Mouse (Mus musculus) R1 (cell line): ENCODE data around the gene Spint4.
"Not testable (repeated sequence)": the region's sequence is repeated elsewhere in the genome, so short reads cannot be mapped to it uniquely, and the experiment has no call there.

ENCODE experiments used
- DNase-seq: peaks from one replicate; pipeline ENCODE4 v3.0.0-alpha.2; 2018; ENCODE audit warnings: low read depth, low spot score

Spint4 gene

DNA sequence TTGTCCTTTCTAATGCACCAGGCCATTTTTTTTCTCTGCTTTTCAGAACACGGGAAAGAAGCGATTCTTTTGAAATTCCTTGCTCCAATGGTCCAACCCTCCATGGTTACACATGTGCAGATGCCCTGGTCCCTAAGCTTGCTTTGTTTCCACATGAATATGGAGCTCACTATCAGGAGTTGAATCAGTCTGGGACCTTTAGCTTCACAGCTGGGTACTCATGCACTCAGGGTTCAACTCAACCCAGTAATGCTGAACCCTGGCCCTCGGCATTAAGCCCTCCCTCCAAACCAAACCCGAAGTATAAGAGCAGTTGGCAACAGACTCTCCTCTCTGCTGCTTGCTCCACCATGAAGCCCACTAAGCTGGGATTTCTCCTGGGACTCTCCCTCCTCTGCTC, at the start of gene Spint4:
Spint4 (plus strand) TSS at position 301 of the 400 bp plus-strand sequence.
- peak; percentile 31 for DNase-seq

DNA sequence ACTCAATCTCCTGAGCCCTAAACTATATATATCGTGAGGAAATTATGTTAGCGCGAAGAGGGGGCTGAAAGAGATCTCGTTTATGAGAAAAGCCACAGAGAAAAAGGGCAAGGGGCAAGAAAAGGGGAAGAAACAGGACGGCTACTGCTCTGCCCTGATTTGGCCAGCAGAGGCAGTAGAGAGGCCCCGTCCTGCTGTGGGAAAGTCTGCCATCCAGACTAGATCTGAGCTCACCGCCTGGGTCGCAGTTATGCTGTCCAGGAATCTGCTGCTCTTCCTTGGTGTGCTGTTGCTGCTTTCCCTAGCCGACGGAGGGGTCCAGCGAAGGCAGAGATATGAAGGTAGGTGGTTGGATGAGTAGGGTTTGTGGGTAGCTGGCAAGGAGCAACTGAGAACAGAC, 42.4 kb upstream of the Spint4 start, which contains the start of gene Wfdc10:
Wfdc10 (plus strand) TSS at position 189 of the 400 bp plus-strand sequence.
- peak; percentile 81 for DNase-seq

DNA sequence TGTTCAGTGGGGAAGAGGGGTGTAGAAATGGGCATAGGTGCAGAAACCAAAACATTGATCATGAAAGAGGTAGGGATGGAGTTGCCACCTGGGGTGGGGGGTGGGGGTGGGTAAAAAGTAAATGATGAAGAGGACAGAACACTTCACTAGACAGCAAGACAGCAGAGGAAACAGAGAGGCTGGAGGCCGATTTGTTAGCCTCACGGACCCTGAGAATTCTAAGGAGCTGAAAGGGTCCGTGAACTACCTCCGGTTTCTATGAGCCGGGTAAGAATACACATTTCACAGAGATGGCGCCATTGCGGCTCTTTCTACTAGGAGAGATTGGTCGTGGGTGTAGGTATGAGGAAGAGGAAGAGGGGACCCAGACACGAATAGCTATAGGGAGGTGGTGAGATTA, 41.8 kb upstream of the Spint4 start, which contains the start of gene Wfdc9:
Wfdc9 (minus strand) TSS at position 101 of the 400 bp plus-strand sequence.
- DNase-seq = no peak

DNA sequence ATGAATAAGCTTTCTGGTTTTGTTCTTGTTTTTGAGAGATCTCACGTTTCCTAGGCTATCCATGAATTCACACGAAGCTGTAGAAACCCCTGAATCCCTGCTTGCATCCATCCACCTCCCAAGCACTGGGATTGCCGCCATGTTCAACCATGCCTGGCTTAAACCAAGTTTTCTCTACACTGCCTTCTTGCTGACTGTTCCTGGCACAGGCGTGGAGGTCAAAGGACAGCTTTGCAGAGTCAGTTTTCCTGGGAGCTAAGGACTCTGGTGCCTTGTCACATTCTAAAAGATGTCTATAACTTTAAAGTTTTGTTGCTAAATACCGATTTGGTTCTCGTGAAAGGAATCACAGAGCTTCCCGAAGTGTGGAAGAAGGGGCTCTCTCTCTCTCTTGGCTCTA, 33.5 kb upstream of the Spint4 start:
- no peak for DNase-seq

DNA sequence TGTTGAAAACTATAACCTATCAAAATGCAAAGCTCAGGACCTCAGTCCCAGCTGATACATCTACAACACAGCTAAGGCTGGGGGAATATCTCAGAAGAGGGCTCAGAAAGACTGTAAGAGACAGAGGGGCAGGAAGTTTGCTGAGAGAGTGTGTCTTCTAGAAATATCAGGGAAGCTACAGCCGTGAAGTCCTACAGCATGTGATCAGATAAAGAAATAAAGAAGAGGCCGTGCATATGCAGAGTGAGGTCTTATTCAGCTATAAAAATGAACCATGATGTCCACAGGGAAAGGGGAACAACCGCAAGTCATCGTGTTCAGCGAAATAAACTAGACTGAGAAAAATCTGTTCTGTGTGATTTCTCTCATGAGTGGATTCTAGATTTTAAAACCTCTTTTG, 28.0 kb upstream of the Spint4 start:
- no peak for DNase-seq

DNA sequence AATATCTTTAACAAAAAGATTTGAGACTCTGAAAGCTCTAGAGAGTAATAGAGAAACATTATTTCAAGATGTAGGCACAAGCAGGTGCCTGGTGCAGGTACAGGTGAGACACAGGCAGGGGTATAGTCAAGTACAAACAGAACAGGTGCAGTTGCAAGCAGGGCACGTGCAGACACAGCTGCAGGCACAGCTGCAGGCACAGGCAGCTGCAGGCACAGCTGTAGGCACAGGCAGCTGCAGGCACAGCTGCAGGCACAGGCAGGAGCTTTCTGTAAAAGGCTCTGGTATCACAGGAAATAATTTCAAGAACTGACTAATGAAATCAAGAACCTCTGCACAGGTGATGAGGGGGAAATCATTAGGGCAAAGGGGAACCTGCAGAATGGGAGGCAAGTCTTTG, 27.4 kb upstream of the Spint4 start:
- no peak for DNase-seq

DNA sequence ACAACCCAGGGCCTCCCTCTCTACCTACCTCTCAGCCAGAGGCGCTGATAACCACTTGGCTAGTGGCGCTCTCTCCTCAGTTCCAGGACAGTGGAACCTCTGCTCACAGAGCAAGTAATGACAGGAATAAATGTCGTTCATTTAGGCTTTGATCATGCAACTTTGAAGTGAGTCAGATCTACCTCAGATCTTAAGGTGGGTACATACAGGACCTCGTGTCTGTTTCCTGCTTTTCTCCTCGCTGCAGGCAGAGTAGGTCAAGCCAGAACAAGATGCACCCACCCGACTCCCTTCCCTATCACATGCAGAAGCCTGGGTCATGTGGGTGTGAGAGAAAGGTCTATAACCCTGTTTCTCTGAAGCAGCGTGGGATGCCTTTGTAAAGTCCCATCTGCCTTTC, 24.3 kb upstream of the Spint4 start, which contains the start of gene Wfdc11:
Wfdc11 (minus strand) TSS at position 101 of the 400 bp plus-strand sequence.
- no peak for DNase-seq

DNA sequence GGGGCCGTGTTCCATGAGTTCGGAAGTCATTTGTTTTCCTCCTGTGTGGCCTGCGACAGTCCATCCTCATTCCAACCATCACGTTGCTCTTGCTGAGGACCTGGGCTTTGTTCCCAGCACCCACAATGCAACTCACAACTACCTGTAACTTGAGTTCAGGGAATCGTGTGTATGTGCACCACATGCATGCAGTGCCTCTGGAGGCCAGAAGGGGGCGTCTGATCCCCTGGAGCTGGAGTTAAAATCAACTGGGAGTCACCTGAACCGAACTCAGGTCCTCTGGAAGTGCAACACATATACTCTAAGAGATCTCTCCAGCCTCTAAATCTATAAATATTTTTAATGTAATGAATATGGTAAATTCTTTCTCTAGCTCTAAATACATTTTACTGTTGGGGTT, 22.2 kb upstream of the Spint4 start:
- DNase-seq = peak; percentile 64

DNA sequence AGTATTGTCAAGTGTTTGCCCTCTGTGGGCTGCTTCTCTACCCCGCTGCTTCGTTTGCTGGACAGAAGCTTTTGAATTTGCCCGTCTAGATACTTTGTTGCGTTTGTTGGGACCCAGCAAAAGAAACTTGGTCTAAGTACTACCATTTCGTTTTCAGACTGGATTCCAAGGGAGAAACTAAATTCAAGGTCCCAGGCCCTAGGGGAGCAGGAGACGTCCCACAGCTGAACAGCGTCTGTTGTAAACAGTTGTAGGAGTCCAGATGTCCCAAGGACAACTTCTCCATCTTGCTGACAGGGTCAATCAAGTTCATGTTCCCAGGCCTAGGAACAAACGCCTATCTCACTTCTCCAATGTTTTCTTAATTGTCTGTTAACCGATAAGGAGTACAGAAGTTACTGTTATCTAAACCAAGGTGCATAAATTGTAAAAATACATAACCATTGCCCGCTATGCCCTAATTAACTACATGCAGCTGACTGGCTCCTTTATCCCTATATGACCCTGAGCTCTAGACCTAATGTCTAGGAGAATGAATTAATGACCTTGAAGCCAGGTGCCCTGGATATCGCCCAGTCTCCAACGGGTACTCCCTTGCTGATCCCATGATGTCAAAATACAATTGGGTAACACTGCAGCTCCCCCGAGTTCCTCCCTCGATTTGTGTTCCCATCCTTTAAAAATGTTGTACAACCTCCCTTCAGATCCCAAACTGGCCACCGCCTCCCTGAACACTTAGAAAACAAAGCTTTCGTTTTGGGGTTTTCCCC, 21.2 kb upstream of the Spint4 start:
- DNase-seq = no peak

DNA sequence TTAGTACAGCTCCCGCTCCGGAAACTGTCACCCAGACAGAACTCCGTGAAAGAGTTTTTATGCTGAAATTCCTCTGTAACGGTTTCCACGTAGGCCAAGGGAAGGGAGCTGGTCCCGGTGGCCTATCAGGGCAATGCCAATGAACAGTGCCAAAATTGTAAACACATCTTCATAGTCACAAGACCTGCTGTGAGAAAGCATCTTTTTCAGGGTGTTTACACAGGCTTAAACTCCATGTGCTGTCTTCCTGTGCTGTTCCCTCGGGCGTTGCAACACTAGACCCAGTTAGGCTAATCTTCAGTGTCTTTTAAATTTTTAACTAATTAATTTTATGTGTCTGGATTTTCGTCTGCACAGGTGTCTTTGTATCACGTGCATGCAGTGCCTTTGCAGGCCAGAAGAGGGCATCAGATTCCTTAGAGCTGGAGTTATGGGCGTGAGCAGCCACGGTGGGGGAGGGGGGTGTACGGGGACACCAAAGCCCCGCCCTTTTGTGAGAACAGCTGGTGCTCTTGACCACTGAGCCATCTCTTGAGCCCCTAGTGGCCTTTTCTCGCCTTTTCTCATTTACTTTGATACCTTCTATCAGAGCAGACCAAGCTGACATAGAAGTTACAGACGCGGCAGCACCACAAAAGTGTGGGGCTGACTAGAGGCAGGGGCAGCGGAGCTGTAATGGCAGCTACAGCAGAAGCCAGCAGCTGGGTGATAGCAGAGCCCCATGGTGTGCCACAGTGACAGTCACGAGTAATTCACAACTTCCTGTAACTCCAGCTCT, 19.3 kb upstream of the Spint4 start:
- DNase-seq = peak; percentile 82

DNA sequence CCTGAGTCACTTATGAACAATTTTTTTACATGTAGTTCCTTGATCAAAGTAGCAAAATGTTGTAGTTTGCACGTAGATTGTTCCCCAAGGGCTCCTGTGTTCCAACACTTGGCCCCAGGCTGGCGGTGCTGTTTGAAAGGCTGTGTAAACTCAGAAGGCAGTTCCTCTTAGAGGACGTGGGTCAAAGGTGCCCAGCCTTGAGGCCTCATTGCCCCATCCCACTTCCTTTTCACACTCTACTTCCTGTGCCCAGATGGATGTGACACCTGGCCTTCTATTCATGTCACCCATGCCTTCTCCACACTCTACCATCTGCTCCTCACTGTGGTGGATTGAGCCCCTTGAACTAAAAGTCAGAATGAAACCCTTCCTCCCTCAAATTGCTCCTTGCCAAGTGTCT, 18.4 kb upstream of the Spint4 start:
- no peak for DNase-seq

DNA sequence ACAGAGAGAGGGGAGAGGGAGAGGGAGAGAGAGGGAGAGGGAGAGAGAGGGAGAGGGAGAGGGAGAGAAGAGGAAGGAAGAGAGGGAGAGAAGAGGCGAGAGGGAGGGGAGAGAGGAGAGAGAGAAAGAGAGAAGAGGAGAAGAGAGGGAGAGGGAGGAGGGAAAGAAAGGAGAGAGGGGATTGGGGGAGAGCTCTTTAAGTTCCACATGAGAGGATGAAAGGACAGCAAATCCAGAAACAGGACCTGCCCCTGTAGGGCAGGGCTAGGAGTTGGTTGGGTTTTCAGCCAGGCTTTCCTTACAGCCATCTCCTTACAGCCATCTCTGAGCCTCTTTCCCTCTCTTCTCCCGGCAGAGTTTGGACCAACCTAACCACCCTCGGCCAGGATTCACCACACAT, 13.5 kb upstream of the Spint4 start, which contains the start of gene Wfdc13:
Wfdc13 (plus strand) TSS at position 301 of the 400 bp plus-strand sequence.
- DNase-seq = no peak

DNA sequence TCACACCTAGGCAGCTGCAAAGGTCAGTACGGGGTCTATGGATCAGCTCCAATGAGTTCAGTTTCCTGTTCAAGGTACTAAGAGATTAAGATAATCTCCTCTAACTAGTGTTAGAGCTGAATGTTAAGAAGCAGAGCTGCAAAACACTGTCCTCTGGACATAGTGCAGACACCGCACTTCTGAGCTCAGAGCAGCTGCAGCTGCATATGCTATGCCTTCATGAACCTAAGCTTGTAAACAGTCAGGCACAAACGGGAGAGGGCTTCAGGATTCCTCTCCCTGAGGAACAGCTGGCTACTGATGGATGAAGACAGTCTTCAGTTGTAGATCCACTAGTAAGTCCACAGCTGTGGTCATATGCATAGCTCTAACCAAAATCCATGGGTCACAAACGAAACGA, 2.7 kb downstream of the Spint4 start:
- no peak for DNase-seq

DNA sequence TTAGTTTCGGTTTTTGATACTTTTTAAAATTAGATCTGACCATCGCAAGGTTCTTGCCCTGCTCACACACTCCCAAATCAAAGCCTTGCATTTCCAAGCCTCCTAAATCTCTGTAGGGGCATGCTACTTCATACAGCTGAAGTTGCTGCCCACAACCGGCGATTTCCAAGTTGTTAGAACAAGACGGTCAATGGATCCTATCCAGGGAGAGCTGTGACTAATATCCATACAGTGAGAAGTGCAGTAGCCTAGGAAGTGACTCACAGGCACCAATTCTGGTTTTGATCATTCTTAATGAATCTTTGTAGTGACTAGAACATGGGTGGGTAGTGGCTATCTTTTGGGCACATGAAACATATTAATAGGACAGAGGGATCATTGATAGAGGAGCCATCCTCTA, 3.5 kb downstream of the Spint4 start:
- DNase-seq = no peak

DNA sequence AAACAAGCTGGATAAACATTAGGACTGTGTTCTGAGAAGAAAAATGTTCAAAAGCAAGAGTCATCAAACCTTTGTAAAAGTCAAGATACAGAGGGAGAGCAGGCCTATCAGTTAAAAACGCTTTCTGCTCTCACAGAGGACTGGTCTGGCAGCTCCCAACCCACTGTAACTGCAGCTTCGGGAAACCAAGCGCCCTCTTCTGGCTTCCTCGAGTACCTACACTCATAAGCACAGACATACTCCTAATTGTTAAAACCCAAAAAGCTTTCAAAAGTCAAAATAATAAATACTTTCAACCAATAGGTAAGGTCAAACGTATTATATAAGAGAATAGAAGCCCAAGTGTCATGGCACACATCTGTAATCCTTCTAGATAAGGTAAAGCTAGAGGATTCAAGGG, 5.9 kb downstream of the Spint4 start:
- DNase-seq = peak; percentile 50

DNA sequence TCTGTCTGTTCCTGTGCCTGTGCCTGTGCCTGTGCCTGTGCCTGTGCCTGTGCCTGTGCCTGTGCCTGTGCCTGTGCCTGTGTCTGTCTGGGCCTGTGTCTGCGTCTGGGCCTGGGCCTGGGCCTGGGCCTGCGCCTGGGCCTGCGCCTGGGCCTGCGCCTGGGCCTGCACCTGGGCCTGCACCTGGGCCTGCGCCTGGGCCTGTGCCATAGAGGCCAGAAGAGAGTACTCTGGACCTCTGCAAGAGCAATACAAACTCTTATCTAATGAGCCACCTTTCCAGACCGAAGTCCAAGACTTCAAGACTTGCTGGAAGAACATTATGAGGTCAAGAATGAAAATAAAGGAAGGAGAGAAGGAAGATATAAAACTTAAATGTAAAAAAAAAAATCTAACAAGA, 7.0 kb downstream of the Spint4 start:
- peak; percentile 59 for DNase-seq

DNA sequence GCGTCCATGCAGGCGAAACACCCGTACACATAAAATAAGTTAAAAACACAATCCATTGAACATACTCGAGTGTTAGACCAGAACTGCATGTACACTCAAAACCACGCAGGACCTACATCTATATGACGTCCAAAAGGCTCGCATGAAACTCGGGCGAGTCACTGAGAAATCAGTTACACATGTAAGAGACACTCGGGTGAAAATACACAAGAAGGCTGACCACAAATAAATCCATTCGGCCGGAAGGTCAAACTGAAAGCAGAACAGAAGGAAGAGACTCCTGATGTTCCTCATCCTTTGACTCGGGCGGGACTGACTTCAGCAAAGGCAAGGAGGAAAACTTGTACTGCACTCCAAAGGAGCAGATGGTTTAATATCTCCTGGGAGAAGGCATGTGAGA, 7.7 kb downstream of the Spint4 start:
- peak; percentile 39 for DNase-seq

DNA sequence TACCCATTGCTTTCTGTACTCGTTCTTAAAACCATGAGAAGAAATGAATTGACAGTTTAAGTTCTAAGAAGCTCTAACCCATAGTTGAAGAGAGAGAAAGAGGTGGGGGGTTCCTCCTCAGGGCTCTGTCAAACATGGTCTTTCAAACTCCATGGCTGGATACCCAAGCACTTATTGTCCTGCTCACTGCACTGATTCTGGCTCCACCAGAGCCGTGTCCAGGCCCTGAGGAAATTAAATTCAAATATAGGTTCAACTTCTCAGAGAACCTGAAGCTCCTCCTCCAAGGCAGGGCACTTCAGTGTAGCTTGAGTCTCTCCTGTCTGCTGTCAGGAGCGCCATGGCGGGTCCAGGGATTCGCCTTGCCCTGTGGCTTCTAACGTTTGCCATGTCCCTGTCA, 16.7 kb downstream of the Spint4 start, which contains the start of gene Spint5:
Spint5 (plus strand) TSS at position 301 of the 400 bp plus-strand sequence.
- DNase-seq = no peak

DNA sequence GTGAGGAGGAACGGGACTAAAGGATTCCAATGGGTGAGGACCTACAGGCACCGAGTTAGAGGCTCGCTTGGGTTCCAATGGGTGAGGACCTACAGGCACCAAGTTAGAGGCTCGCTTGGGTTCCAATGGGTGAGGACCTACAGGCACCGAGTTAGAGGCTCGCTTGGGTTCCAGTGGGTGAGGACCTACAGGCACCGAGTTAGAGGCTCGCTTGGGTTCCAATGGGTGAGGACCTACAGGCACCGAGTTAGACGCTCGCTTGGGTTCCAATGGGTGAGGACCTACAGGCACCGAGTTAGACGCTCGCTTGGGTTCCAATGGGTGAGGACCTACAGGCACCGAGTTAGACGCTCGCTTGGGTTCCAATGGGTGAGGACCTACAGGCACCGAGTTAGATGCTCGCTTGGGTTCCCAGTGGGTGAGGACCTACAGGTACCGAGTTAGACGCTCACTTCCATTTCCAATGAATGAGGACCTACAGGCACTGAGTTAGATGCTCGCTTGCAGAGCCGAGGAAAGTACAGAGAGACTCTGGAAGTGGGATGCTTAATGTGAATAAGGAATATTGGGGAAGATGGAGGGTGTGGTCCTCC, 18.0 kb downstream of the Spint4 start:
- not testable (repeated sequence) for DNase-seq

DNA sequence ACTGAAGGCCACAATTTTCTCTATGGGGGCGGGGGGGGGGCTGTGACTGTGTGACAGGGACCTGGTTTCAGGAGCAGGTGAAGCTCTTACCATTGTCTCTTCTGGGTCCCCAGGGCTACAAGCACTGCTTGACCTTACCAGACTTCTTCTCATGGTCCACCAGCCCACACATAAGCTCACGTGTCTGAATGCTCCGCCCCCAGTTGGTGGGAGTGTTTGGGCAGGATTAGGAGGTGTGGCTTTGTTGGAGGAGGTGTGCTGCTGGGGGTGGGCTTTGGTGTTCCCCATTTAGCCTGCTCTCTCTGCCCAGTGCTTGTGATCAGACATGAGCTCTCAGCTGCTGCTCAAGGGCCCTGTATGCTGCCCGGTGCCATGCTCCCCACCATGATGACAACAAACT, 25.0 kb downstream of the Spint4 start:
- peak; percentile 74 for DNase-seq

DNA sequence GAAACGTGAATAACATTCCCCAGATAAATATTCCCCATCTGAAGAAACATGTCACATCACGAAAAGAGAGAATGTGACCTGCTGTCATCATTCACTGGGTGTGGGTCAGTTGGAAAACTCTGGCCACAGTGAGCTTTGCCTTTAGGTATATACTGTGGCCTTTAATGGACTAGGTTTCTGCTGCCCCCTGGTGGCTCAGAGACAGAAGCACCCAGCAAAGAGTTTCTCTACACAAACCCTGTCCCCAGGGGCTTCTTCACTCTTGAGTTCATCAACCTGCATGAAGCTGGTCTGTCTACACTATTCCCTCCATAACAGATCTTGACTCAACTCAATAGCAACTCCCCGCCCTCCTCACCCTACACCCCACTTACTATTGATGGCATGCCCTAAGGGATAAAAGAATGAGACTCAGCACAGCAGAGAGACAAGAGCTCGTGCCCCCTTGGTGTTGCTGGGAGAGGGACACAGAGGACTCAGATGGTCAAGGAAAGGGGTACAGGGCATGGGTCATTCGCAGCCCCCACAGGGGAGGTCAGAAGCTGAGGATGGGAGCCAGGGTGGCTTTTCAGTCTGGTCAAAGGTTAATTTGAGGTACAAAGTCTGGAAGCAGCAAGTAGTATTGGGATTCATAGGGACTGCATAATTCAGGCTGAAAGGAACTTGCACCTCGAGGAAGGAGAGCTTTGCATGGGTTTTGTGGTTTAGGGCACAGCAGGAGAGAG, 27.8 kb downstream of the Spint4 start:
- peak; percentile 66 for DNase-seq
